Mouse (Mus musculus) embryonic facial prominence, embryonic 12.5 days (tissue): ENCODE data around the gene Gcnt3. TPM values are rescaled to one million over a fixed set of nuclear protein-coding genes. Genes with fewer than 3 reads are reported as not detected.

ENCODE experiments used
- polyA plus RNA-seq: library from polyadenylated mRNA; unstranded; fragments of >200 nt; fragmentation: Nextera tagmentation; extraction: Ambion mirVana; gene quantifications from 2 replicates; pipeline ENCODE4 v1.2.1, GENCODE M21; 2016

Gcnt3 gene
- polyA plus RNA-seq, 1 experiment from 2014 or later: not detected

Other genes starting within 250 kb of the Gcnt3 start
- gene Bnip2, start 48.6 kb downstream of the Gcnt3 start, polyA plus RNA-seq: 108 and 112 TPM in 2 replicates
- gene Gtf2a2, start 25.5 kb downstream of the Gcnt3 start, polyA plus RNA-seq: 190 and 198 TPM in 2 replicates
- gene Fam81a, start 104.5 kb upstream of the Gcnt3 start, polyA plus RNA-seq: 3.2 and 4.1 TPM in 2 replicates
- gene Myo1e, start 169.3 kb upstream of the Gcnt3 start, polyA plus RNA-seq: 19.6 and 21.0 TPM in 2 replicates